Mouse (Mus musculus) thymus, postnatal 4 days (tissue): ENCODE measurements around the gene Gldc.

Source experiments
- DNase-seq: peaks from one replicate; pipeline ENCODE4 v3.0.0; 2021

The Gldc gene

DNA sequence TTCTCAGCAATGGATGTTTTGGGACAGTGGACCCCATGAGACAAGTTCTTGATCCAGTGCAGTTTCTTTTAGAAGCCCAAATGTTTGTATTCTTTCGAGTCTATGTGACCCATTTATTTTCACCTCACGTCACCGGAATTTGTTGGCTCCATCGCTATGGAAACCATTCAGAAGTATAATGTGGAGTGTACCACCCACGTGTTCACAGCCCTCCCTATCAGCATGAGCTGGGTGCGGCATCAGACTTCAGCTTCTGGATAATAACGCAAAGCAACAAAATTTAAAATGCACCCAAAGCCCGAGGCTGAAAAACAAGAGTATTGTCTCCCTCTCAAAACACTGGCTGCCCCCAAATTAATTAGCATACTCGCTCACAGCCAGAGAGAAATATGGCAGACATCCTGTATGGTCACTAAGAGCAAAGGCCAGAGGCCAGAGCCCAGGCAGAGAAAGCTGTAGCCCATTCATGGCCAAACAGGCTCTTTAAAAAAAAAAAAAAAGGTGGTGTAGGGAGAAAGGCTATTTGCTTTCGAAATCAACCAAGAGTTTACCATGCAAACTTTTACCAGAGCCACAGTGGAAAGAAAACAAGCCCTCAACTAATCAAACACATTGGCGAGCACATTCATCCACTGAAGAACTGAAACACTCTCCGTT lies 18.1 kb downstream of the Gldc start:
- DNase-seq: no peak

DNA sequence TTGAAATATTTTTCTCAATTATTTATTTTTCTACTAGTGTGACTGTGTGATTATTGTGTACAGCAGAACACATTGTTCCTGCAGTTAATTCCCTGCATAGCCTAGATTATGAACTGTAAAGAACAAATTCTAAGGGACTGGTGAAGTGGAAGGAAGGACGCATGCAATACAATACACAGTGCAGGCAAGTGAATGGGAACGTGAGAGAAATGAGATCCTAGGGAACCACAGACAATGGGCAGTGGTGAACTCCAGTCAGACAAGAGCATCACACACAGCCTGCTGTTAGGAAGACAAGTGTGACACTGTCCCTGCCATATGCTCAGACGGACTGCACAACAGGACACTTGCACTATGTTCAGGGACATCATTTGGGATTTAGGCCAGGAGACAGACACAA lies 21.5 kb downstream of the Gldc start:
- DNase-seq: no peak

DNA sequence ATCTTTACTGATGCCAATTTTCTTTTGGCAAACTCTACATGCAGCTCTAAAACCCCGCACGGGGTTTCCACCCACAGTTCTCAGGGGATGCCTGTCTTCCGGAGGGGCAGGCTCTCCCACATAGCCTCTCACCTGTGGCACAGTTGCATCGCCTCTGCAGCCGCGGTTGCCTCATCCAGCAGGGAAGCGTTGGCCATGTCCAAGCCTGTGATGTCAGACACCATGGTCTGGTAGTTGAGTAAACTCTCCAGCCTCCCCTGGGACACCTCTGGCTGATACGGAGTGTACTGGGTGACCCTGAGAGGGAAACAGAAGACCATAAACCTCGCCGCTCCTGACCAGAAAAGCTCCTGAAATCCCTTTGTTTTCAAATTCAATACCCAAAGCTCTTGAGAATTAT lies 23.9 kb downstream of the Gldc start:
- DNase-seq: no peak

DNA sequence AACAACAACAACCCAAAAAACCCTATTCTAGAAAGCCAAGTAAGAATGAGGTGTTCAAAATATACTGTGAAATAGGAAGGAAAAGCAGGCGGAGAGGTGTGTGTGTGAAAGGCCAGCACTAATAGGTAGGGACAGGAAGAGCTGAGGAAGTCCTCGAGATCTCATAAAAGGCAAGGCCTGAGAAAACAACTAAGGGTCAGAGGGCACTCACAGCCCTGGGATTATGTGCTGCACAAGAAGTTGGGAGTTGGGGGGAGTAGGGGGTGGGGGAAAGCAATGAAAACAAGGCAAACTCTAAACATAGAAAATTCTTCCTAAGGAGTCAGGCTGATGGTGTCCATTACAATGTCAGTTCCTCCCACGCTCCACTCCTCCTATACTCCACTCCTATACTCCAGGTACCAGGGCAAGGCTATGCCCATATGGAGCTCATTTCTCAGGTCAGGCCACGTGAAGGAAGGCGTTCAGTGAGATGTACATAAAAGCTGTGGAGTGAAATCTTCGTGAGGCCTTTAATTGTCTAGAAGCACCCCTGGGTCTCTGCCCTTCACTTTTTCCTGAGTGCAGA lies 25.9 kb downstream of the Gldc start:
- no peak for DNase-seq

DNA sequence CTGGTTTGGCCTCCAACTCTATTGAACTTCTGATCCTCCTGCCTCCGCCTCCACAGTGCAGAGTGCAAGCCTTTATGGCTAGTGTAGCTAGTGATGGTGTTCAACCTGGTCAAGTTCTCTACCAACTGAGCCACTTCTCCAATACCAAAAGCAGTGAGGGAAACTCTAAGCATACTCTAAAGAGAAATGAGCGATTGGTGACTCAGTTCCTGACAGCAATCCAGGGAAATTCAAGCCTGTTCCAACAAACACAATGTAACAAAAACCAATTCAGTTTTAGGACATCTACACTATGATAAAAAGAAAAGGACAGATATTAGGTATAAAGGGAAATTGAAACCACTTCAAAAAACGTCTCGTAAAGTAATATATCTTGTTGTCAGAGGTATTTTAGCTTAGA lies 27.9 kb downstream of the Gldc start:
- no peak for DNase-seq

DNA sequence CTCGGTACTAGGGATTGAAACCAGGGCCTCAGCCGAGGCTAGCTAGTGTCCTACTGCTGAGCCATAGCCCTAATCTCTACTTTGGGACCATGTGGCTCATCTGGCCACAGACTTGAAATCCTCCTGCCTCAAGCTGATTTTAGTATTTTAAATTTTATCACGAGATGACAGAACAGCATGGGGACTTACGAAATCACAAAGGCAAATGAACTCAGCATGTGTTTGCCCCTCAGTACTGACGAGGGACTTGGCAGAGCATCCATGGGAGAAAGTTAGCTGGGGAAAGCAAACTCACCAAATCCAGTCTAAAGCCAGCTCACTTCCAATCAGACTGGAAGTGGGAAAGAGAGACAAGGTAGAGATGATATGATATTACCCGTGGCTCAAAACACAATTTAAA lies 28.5 kb downstream of the Gldc start:
- no peak for DNase-seq

DNA sequence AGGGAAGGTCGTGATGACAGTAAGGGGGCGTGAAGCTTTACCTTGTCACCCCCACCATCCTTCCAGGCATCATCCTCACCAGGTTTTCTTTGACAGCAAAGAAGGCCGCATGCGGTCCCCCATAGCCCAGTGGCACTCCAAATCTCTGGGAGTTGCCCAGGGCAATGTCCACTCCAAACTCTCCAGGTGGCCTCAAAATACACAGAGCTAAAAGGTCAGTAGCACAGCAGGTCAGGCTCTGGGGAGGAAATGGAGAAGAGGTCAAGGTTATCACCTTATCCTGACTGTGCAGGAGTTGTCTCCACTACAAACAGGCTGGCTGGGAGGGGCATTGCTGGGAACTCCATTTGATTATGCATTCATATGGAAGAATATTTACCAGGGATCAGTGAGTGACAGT lies 30.1 kb downstream of the Gldc start:
- DNase-seq: no peak

DNA sequence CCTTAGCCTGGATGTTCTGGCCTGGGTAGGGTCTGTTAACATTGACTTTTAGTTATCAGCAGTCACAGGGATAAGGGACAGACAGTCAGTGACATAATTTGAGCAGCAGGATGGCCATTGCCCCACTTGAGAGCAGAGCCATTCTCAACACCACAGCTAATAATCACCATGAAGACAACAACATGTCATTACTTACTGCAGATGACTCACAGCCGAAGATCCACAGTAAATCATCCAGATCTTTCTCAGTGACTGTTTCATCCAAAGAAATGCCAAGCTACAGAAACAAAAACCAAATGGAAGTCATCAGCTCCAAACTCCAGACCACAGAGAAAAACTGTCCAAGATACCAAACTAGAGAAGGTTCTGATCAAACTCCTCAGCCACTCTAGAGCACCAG lies 38.9 kb downstream of the Gldc start:
- DNase-seq: no peak

DNA sequence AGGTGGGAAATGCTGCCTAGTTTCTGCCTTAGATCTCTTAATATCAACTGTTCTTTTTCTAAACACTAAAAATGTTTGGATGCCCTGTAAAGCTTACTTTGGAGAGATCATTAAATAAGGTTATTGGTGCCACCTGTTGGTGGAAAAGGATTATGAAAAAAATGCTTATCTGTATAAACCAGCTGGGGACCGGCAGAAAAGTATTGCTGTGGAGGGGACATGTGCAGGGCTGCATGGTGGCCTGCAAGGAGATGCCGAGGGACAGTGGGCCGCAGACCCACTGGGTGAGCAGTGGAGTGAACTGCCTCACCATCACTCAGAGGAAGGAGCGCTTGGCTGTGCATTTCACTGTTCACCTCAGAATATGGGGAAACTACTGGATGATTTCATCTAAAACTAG lies 47.1 kb downstream of the Gldc start:
- DNase-seq: no peak

DNA sequence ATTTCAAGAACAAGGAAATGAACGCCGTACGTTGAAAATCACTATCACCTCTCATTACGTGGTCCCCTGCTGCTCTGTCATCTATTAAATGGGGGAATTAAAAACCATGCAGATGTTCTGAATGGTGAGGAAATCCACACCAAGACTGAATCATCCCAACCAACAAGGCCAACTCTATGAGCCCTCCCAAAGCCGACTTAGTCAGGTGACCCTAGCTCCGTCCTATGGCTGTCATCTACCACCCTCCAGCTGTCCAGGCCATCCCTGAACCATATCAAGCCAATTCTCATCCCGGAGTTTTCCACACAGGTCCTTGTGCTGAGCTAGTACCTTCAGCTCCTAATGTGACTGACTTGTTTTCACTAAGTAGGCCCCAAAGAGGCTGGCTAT lies 49.6 kb downstream of the Gldc start:
- DNase-seq: no peak

DNA sequence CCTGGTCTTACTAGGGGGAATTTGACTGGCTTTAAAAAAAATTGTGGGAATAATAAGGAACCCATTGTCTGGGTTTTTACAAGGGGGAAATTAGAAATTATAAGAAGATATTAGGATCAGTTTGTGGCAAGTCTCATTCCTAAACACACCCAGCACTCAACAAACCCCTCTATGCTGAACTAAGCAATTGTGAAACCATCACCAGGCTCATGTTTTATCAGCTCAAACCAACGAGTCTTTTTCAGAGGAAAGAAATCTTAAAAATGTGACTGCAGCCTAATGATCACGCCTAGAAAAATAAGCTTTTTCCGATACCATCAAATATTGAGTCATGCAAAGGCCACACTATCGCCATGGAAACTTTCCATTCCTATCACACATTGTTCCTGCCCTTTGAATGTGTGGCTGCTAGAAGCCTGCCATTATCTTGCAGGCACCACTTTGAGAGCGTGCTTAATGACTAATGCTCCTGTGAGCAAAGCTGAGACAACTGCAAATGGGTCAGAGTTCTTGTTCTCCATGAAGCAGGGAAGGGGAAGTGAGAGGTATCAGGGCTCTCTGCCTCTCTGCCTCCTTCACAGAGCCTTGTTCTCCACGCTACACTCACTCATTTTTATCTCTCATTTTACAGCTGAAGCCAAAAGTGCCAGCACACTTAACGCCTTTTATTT lies 50.1 kb downstream of the Gldc start:
- no peak for DNase-seq

DNA sequence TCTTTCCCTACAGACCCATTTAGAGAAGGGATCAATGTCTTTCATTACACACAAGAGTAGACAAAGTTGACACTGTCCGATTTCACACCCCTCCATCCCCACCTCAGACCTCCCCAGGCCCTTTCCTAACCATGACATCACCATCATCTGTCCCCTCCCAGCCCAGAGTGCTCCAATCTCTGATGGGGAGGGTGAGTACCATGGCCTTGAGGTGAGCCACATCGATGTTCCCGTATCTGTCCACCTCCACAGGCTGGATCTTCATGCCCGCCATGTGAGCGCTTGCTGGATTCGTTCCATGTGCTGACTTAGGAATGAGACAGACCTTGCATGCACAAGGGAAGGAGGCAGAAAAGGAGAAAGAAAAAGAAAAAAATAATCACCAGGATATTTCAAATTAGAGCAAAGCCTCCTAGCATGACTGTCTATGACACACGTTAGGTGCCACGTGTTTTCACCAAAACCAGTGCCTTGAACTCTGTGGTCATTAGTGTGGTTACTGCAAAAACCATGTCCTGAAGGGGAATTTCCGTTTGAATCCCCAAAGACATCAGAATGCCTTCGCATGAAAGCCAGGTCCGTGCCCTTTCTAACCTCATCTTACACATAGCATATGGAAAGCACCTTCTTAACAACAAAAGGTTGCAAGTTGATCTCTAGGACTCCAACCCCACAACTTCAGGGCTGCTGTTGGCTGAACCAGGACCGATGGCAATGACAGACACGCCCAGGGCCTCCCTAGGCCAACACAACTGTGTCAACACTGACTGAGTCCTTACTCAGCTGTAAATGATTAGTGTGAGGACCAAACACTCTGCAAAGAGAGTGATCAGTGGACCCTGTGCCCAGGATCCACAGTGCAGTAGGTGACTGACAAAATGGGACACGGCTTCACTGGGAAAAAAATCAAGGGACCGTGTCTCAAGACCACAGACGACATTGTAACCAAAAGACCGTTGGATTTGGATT lies 56.6 kb downstream of the Gldc start:
- no peak for DNase-seq

DNA sequence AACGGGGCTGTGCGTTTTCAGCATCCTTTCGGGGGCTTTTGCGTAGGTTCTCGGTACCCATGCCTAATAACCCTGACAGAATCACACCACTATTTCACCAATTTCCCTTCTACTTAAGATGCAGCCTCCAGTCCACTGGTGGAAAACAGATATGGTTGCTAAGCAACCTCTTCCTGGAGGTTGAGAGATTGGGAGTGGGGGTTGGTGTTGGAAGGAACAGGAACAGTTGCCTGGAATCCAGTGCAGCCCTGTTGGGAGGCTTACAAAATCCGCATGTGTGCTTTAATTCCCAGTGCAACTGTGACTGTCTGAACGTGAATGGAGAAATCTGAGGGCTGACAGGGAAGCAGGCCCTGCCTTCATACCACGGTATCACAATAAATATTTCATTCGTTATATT lies 57.5 kb downstream of the Gldc start:
- no peak for DNase-seq

DNA sequence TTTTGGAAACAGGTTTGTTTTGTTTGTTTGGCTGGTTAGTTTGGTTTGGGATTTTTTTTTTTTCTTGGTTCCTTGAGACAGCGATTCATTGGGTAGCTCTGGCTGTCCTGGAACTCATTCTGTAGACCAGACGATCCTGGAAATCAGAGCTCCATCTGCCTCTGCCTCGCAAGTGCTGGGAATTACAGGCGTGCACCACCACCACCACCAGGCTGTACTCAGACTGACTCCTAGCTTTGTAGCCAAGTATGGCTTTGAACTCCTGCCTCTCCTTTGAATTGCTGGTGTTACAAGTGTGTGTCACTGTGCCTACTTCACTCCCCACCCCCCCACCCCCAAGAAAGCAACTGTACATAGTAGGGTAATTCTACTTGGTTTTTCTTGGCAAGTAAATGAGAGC lies 58.0 kb downstream of the Gldc start:
- no peak for DNase-seq

DNA sequence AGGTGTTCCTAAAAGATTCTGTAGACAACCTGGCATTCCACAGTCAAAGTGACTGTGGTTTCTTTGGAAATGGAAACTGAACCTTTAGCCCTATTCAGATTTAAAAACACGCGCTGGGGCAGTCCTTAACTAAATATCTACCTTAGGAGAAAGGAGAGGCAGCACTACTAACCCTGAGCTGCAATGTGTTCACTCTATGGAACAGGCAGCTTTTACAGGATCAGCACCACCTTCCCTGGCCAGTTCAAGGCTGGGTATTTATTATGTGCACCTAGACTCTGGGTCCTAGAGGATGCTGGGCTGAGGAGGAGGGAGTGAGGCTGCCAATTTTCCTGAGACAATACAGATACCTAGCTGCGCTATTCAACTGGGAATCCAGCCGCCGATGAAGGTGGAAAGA lies 59.6 kb downstream of the Gldc start:
- no peak for DNase-seq

DNA sequence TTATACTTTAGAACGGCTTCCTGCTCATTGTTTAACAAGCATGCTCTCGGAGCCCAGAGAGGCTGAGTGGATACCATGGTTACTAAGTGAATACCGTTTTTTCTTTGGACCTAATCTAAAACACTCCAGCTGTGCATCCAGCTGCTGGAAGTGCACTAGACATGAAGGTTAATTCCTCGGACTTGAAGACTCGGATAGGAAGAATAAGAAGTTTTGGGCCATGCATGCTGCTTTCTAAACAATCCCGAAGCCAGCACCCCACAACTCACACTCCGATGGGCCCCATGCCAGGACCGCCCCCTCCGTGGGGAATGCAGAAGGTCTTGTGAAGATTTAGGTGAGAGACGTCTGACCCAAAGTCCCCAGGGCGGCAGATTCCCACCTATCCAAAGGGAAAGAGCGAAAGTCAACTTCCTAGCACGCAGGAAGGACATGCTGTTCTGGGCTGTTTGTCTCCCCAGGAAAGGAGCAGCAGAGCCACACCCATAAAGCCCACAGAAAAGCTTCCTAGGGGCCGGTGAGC lies 60.2 kb downstream of the Gldc start:
- DNase-seq: no peak

DNA sequence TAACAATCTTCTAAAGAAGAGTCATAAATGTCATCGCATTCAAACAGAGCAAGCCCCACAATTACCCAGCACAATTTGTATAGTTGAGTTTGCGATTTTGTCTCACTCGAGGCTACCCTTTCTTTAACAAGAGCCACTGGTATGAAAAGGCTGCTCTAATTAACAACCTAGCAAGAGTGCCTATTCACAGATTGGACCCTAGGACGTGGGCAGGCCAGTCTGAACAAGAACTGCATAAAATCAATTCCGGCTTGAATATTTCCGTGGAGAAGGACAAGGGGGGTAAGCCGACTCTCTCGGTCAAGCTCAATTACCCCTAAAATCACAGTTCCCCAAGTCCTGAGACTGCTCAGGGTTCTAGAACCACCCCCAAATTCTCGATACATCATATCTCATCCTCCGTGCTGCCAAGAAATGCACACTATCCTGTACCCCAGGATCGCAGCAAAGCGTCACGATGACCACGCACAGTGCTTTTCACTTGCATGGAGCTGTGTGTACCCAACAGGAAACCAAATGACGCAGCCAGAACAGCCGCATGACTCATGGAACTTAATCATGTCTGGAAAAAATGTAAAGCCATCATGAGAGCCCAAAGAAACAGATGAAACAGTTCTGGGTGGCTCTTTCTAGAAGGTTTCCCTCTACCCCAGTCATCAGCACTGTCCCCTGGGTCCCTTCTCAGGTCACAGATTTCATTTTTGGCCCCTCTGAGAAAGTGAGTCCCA lies 62.1 kb downstream of the Gldc start:
- no peak for DNase-seq

DNA sequence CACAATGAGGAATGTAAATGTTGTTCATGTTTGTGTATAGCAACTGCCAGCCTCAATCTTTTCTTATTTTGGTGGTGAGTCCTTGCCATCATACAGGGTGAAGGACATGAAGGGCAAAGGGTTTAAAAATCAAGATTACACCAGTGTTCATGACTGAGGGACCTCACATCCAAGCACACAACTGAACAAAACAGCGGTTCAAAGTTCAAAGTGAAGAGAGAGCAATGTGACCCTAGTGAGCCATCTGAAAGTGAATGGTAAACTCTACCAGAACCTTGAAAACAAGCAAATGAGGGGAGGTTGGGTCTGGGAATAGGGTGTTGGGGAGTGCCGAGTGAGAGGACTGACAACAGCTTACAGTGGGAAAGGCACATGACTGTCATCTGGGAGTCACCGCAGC lies 63.8 kb downstream of the Gldc start:
- DNase-seq: no peak

DNA sequence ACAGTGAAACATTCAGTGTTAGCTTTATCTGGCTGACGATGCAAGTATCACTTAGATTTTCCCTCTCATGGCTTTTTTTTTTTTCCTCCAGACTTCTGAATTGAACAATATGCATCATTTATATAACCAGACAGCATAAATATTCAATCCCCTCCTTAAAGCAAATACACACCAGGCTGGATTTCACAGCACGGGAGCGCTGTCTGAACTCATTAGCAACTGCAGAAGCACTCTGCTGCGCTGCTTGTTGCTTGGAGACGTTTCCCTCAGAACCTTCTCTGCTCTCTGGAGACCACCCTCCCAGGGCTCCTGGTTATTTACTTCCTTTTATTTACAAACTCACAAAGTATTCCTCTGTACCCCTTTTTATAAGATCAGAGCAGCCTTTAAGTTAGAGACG lies 66.1 kb downstream of the Gldc start:
- no peak for DNase-seq

DNA sequence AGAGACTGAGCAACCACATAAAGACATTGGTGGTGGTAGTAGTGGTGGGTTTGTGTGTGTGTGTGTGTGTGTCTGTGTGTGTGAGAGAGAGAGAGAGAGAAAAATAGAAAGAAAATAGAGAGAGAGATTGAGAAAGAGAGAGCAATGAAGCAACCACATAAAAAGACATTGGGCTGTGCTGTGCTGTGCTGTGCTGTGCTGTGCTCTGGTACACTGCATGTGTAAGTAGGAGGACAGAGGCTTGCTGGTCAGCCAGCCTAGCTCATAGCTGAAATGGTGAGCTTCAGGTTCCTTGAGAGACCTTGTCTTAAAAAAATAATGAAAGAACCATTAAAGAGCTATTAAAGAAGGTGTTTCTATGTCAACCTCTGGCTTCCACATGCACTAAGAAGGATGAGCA lies 66.6 kb downstream of the Gldc start:
- no peak for DNase-seq

DNA sequence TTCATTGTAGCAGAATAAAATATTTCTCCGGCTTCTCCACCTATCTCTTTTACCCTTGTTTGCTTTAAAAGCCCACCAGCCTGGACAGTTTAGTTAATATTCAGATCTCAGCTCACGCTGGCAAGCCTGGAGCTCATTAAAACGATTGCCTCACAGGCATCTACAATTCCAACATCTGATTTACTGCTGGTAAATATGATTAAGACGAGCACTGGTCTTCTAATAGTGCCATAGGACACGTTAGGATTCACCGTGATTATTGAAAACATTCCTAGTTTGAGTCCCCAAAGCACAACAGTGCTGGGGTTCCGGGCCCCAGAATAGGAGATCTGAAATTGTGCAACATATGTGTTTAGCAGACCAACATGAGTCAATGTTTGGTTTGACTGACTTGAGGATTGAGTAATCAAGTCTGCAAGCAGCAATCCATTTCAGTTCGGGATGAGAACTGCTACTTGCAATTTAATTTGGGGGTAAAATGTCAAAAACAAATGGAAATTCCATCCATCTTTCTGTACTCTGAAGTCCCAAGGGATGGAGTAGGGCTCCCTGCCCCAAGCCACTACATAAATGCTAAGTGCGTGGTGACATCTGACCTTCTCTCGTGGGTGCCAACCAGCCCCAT lies 67.9 kb downstream of the Gldc start:
- no peak for DNase-seq
